ENCODE assay signal across 15 mouse cellular contexts in the genomic region with DNA sequence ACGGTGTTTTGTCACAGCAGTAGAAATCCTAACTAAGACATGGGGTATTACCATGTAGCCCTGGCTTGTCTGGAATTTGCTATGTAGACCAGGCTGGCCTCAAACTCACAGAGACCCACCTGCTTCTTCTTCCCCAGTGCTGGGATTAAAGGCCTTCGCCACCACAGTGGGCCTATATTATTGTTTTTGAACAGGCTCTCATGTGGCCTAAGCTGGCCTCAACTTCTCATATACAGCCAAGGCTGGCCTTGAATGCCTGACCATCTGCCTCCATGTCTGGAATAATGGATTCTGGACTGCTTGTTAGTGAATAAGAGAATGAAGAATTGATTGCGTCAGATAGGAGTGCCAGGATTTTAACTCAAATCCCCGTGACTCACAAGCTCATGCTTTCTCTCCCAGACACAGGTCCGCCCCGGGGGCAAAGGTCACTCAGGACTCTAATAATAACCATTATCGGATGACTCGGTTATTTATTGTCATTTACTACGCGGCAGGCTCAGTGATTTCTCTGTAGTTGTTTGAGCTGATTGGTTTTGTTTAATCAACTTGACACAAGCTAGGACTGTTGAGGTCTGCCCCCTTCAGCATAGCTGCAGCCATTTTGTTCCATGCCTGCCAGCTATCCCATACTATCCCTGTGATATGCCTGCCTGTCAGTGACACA. TPM values are rescaled to one million over a fixed set of nuclear protein-coding genes. Genes with fewer than 3 reads are reported as not detected.
DNase-seq lines count a peak whose midpoint lies in the region; ATAC-seq and TF ChIP-seq lines count a peak whose summit lies in the region.
"Had no signal": no experiment of that assay in that cellular context is flagged by ENCODE, and none has a peak within 500 bp of the region (broad histone marks: within the 10 kb centered on the region; RNA-seq: fewer than 3 reads in every experiment).

No protein-coding gene starts in this region.

- no peak overlapping the region for H3K9ac ChIP-seq in hindbrain, embryonic 12.5 days
- no peak overlapping the region for H3K9ac ChIP-seq in neural tube, embryonic 11.5 days (ENCODE audit: low read length)
- H3K9ac ChIP-seq in neural tube, embryonic 15.5 days (replicated peaks), result no peak overlapping the region
- no peak overlapping the region for H3K9ac ChIP-seq in intestine, postnatal 0 days (ENCODE audit: low read depth, low read length)
- H3K9ac ChIP-seq: neural tube, embryonic 13.5 days had no signal

- peak; percentile 33; the same call in 1 of the 2 replicates for TF ChIP-seq CTCF in intestine, postnatal 0 days (IDR thresholded peaks at IDR 0.05; ENCODE audit: low read depth)

- no peaks in the 10 kb centered on the region for H3K36me3 ChIP-seq in hindbrain, embryonic 10.5 days
- H3K36me3 ChIP-seq in hindbrain, embryonic 12.5 days, result no peaks in the 10 kb centered on the region
- no peaks in the 10 kb centered on the region for H3K36me3 ChIP-seq in neural tube, embryonic 11.5 days (ENCODE audit: control insufficient read depth, insufficient read depth, low read length)
- no peaks in the 10 kb centered on the region for H3K36me3 ChIP-seq in neural tube, embryonic 15.5 days
- no peaks in the 10 kb centered on the region; the same call in 1 of the 2 replicates for H3K36me3 ChIP-seq in intestine, postnatal 0 days (ENCODE audit: control insufficient read depth, insufficient read depth)
- H3K36me3 ChIP-seq: neural tube, embryonic 13.5 days had no signal

- no peak overlapping the region for H3K4me3 ChIP-seq in hindbrain, embryonic 10.5 days
- no peak overlapping the region for H3K4me3 ChIP-seq in hindbrain, embryonic 12.5 days
- no peak overlapping the region for H3K4me3 ChIP-seq in neural tube, embryonic 11.5 days (ENCODE audit: low read depth, low read length)
- H3K4me3 ChIP-seq in neural tube, embryonic 15.5 days (replicated peaks), result no peak overlapping the region
- no peak overlapping the region for H3K4me3 ChIP-seq in intestine, postnatal 0 days (ENCODE audit: low read depth, low read length)
- H3K4me3 ChIP-seq: neural tube, embryonic 13.5 days had no signal

- DNase-seq in hindbrain, embryonic 10.5 days (ENCODE audit: low spot score), result no peak
- DNase-seq in neural tube, embryonic 11.5 days (ENCODE audit: low spot score), result no peak
- DNase-seq in thymus, postnatal 10 days (ENCODE audit: low spot score in 2 of 2), result no peak
- DNase-seq in gastrocnemius, adult 18-20 months (ENCODE audit: low spot score), result no peak
- DNase-seq: B cell, adult 2 months; left cerebral cortex, postnatal 4 days; lung, postnatal 14 days had no signal

- no peaks in the 10 kb centered on the region; the same call in 1 of the 2 replicates for H3K9me3 ChIP-seq in hindbrain, embryonic 10.5 days
- H3K9me3 ChIP-seq in hindbrain, embryonic 12.5 days (replicated peaks), result no peaks in the 10 kb centered on the region
- no peaks in the 10 kb centered on the region for H3K9me3 ChIP-seq in neural tube, embryonic 11.5 days (ENCODE audit: control insufficient read depth, low read length)
- H3K9me3 ChIP-seq in neural tube, embryonic 15.5 days (replicated peaks), result no peaks in the 10 kb centered on the region
- H3K9me3 ChIP-seq in intestine, postnatal 0 days (ENCODE audit: control insufficient read depth), result no peaks in the 10 kb centered on the region
- H3K9me3 ChIP-seq: neural tube, embryonic 13.5 days had no signal

- no peak overlapping the region for H3K4me2 ChIP-seq in hindbrain, embryonic 12.5 days (replicated peaks)
- H3K4me2 ChIP-seq in neural tube, embryonic 11.5 days (ENCODE audit: low read depth), result no peak overlapping the region
- no peak overlapping the region for H3K4me2 ChIP-seq in neural tube, embryonic 15.5 days
- H3K4me2 ChIP-seq in intestine, postnatal 0 days (replicated peaks; ENCODE audit: low read depth), result no peak overlapping the region
- H3K4me2 ChIP-seq: neural tube, embryonic 13.5 days had no signal

- H3K27me3 ChIP-seq in hindbrain, embryonic 10.5 days (ENCODE audit: insufficient read depth, poor library complexity, severe bottlenecking), result no peaks in the 10 kb centered on the region
- no peaks in the 10 kb centered on the region for H3K27me3 ChIP-seq in hindbrain, embryonic 12.5 days
- H3K27me3 ChIP-seq in neural tube, embryonic 11.5 days (ENCODE audit: control insufficient read depth, insufficient read depth, low read length), result no peaks in the 10 kb centered on the region
- H3K27me3 ChIP-seq in neural tube, embryonic 15.5 days (replicated peaks), result no peaks in the 10 kb centered on the region
- no peaks in the 10 kb centered on the region for H3K27me3 ChIP-seq in intestine, postnatal 0 days (replicated peaks; ENCODE audit: control insufficient read depth, insufficient read depth, low read length)
- H3K27me3 ChIP-seq: neural tube, embryonic 13.5 days had no signal

- H3K27ac ChIP-seq in hindbrain, embryonic 10.5 days, result peak overlapping the region; percentile 29; the same call in 1 of the 2 replicates
- H3K27ac ChIP-seq in hindbrain, embryonic 12.5 days, result no peak overlapping the region
- no peak overlapping the region for H3K27ac ChIP-seq in neural tube, embryonic 11.5 days (ENCODE audit: low read depth, low read length)
- no peak overlapping the region for H3K27ac ChIP-seq in neural tube, embryonic 15.5 days (replicated peaks)
- H3K27ac ChIP-seq in intestine, postnatal 0 days (ENCODE audit: low read depth, low read length), result peak overlapping the region; percentile 78
- H3K27ac ChIP-seq: neural tube, embryonic 13.5 days had no signal

- H3K4me1 ChIP-seq in hindbrain, embryonic 10.5 days (replicated peaks), result peaks cover 24% of the 10 kb centered on the region
- H3K4me1 ChIP-seq in hindbrain, embryonic 12.5 days, result no peaks in the 10 kb centered on the region
- H3K4me1 ChIP-seq in neural tube, embryonic 11.5 days (ENCODE audit: control insufficient read depth, insufficient read depth, low read length), result no peaks in the 10 kb centered on the region
- no peaks in the 10 kb centered on the region for H3K4me1 ChIP-seq in neural tube, embryonic 15.5 days
- H3K4me1 ChIP-seq in intestine, postnatal 0 days (replicated peaks; ENCODE audit: control insufficient read depth, insufficient read depth, low read length), result no peaks in the 10 kb centered on the region
- H3K4me1 ChIP-seq: neural tube, embryonic 13.5 days had no signal

- 52% methylated on average over 10 of the region's 10 CpGs for WGBS in hindbrain, embryonic 10.5 days
- WGBS in hindbrain, embryonic 12.5 days, result 53% methylated on average over 10 of the region's 10 CpGs
- WGBS in neural tube, embryonic 11.5 days, result 71% methylated on average over 10 of the region's 10 CpGs
- WGBS in neural tube, embryonic 15.5 days, result 50% methylated on average over 10 of the region's 10 CpGs
- 40% methylated on average over 10 of the region's 10 CpGs for WGBS in intestine, postnatal 0 days

- no peak for ATAC-seq in hindbrain, embryonic 12.5 days (ENCODE audit: low FRiP score)
- peak; percentile 45; the same call in 1 of the 2 replicates for ATAC-seq in neural tube, embryonic 11.5 days (ENCODE audit: insufficient read depth, low FRiP score, low TSS enrichment)
- no peak for ATAC-seq in neural tube, embryonic 15.5 days (ENCODE audit: low FRiP score)
- ATAC-seq in intestine, postnatal 0 days, result peak; percentile 78
- no peak for ATAC-seq in inflammation-experienced regulatory T-cells, adult 6 months

RNA-seq across cellular contexts. Expression of a gene that starts 1.9 kb away (rescaled TPM):
- polyA plus RNA-seq in hindbrain, embryonic 10.5 days (2016; fragmentation: Nextera tagmentation; extraction: Ambion mirVana), result 0.21 and 0.41 TPM in 2 replicates
- polyA plus RNA-seq in hindbrain, embryonic 12.5 days (2016; fragmentation: Nextera tagmentation; extraction: Ambion mirVana), result 0.32 TPM in 1 of 2 replicates, not detected in the other
- not detected in 2 replicates for polyA plus RNA-seq in neural tube, embryonic 11.5 days (2014; fragmentation: Nextera tagmentation; extraction: Ambion mirVana)
- 0.12 and 0.43 TPM in 2 replicates for polyA plus RNA-seq in neural tube, embryonic 15.5 days (2015; fragmentation: Nextera tagmentation; extraction: Ambion mirVana)
- polyA plus RNA-seq in intestine, postnatal 0 days (2015; fragmentation: Nextera tagmentation; extraction: Ambion mirVana), result 171 and 189 TPM in 2 replicates
- 1 to 10 TPM; 3.3 to 8.4 (median 5.5) TPM for polyA plus RNA-seq in inflammation-experienced regulatory T-cells, adult 6 months (2017; shearing (Covaris generic))
- not detected for total RNA-seq in gastrocnemius, adult 18-20 months (2021)
- total RNA-seq: left cerebral cortex, postnatal 4 days had no signal
- polyA plus RNA-seq: embryonic facial prominence, embryonic 14.5 days; neural tube, embryonic 13.5 days had no signal

RNA-seq across cellular contexts. Expression of a gene that starts 12.8 kb away (rescaled TPM):
- not detected in 2 replicates for polyA plus RNA-seq in hindbrain, embryonic 10.5 days (2016; fragmentation: Nextera tagmentation; extraction: Ambion mirVana)
- not detected in 2 replicates for polyA plus RNA-seq in hindbrain, embryonic 12.5 days (2016; fragmentation: Nextera tagmentation; extraction: Ambion mirVana)
- not detected in 2 replicates for polyA plus RNA-seq in neural tube, embryonic 11.5 days (2014; fragmentation: Nextera tagmentation; extraction: Ambion mirVana)
- not detected in 2 replicates for polyA plus RNA-seq in neural tube, embryonic 15.5 days (2015; fragmentation: Nextera tagmentation; extraction: Ambion mirVana)
- polyA plus RNA-seq in intestine, postnatal 0 days (2015; fragmentation: Nextera tagmentation; extraction: Ambion mirVana), result 36.1 and 39.7 TPM in 2 replicates
- 1 to 10 TPM in 1 of 3 experiments, not detected in 2; 1.1 TPM for polyA plus RNA-seq in inflammation-experienced regulatory T-cells, adult 6 months (2017; shearing (Covaris generic))
- not detected for total RNA-seq in gastrocnemius, adult 18-20 months (2021)
- total RNA-seq: left cerebral cortex, postnatal 4 days had no signal
- polyA plus RNA-seq: embryonic facial prominence, embryonic 14.5 days; heart, embryonic 14.5 days; neural tube, embryonic 13.5 days; urinary bladder, adult 2 months had no signal

RNA-seq across cellular contexts. Expression of a gene that starts 31.5 kb away (rescaled TPM):
- polyA plus RNA-seq in hindbrain, embryonic 10.5 days (2016; fragmentation: Nextera tagmentation; extraction: Ambion mirVana), result 4.4 and 5.4 TPM in 2 replicates
- 4.6 and 6.1 TPM in 2 replicates for polyA plus RNA-seq in hindbrain, embryonic 12.5 days (2016; fragmentation: Nextera tagmentation; extraction: Ambion mirVana)
- polyA plus RNA-seq in neural tube, embryonic 11.5 days (2014; fragmentation: Nextera tagmentation; extraction: Ambion mirVana), result 2.9 and 4.8 TPM in 2 replicates
- 12.0 and 12.5 TPM in 2 replicates for polyA plus RNA-seq in neural tube, embryonic 15.5 days (2015; fragmentation: Nextera tagmentation; extraction: Ambion mirVana)
- polyA plus RNA-seq in intestine, postnatal 0 days (2015; fragmentation: Nextera tagmentation; extraction: Ambion mirVana), result 8.9 and 10.7 TPM in 2 replicates
- 10 to 100 TPM; 14.2 to 23.8 (median 19.6) TPM for polyA plus RNA-seq in inflammation-experienced regulatory T-cells, adult 6 months (2017; shearing (Covaris generic))
- 1 to 10 TPM; 4.3 to 7.6 TPM for total RNA-seq in gastrocnemius, adult 18-20 months (2021)

RNA-seq across cellular contexts. Expression of a gene that starts 38.8 kb away (rescaled TPM):
- polyA plus RNA-seq in hindbrain, embryonic 10.5 days (2016; fragmentation: Nextera tagmentation; extraction: Ambion mirVana), result not detected in 2 replicates
- polyA plus RNA-seq in hindbrain, embryonic 12.5 days (2016; fragmentation: Nextera tagmentation; extraction: Ambion mirVana), result not detected in 2 replicates
- polyA plus RNA-seq in neural tube, embryonic 11.5 days (2014; fragmentation: Nextera tagmentation; extraction: Ambion mirVana), result not detected in 2 replicates
- polyA plus RNA-seq in neural tube, embryonic 15.5 days (2015; fragmentation: Nextera tagmentation; extraction: Ambion mirVana), result not detected in 2 replicates
- polyA plus RNA-seq in intestine, postnatal 0 days (2015; fragmentation: Nextera tagmentation; extraction: Ambion mirVana), result 1.9 and 2.7 TPM in 2 replicates
- polyA plus RNA-seq in inflammation-experienced regulatory T-cells, adult 6 months (2017; shearing (Covaris generic)), result not detected
- not detected for total RNA-seq in gastrocnemius, adult 18-20 months (2021)
- total RNA-seq: left cerebral cortex, postnatal 4 days had no signal
- polyA plus RNA-seq: embryonic facial prominence, embryonic 14.5 days; heart, embryonic 14.5 days; neural tube, embryonic 13.5 days; urinary bladder, adult 2 months had no signal

Comparison
In these comparisons a context has a peak if more than half of its experiments do, and no peak if none do; other contexts are left out.
1. H3K27ac ChIP-seq: peak in hindbrain, embryonic 10.5 days (single experiment) and intestine, postnatal 0 days (single experiment); none in hindbrain, embryonic 12.5 days (single experiment), neural tube, embryonic 11.5 days (single experiment) and neural tube, embryonic 15.5 days (single experiment).
2. ATAC-seq: peak in neural tube, embryonic 11.5 days (single experiment) and intestine, postnatal 0 days (single experiment); none in hindbrain, embryonic 12.5 days (single experiment), neural tube, embryonic 15.5 days (single experiment) and inflammation-experienced regulatory T-cells, adult 6 months (single experiment).
3. RNA of a gene that starts 1.9 kb away (polyA plus RNA-seq): 171 to 189 TPM in intestine, postnatal 0 days; 3.3 to 8.4 TPM in inflammation-experienced regulatory T-cells, adult 6 months, 0.32 TPM in hindbrain, embryonic 12.5 days, 0.21 to 0.41 TPM in hindbrain, embryonic 10.5 days, 0.12 to 0.43 TPM in neural tube, embryonic 15.5 days and not detected in neural tube, embryonic 11.5 days; every median in the first group is over 10 times any median in the second.
4. RNA of a gene that starts 12.8 kb away (polyA plus RNA-seq): 36.1 to 39.7 TPM in intestine, postnatal 0 days; not detected in hindbrain, embryonic 10.5 days, not detected in hindbrain, embryonic 12.5 days, not detected in neural tube, embryonic 11.5 days, not detected in neural tube, embryonic 15.5 days and 1.1 TPM in inflammation-experienced regulatory T-cells, adult 6 months; every median in the first group is over 10 times any median in the second.